ENCODE assay signal across 7 mouse cellular contexts in genomic region chr7:100520663-100521285, GRCm38 (mm10). TPM values are rescaled to one million over a fixed set of nuclear protein-coding genes. Genes with fewer than 3 reads are reported as not detected.
DNase-seq lines count a peak whose midpoint lies in the region; ATAC-seq and TF ChIP-seq lines count a peak whose summit lies in the region.

No protein-coding gene starts in this region.

- WGBS in hindbrain, embryonic 16.5 days = 24% methylated on average over 10 of the region's 10 CpGs
- 26% methylated on average over 10 of the region's 10 CpGs for WGBS in midbrain, embryonic 10.5 days

- no peaks in the 10 kb centered on the region for H3K9me3 ChIP-seq in hindbrain, embryonic 16.5 days (ENCODE audit: control insufficient read depth, low read length)
- no peaks in the 10 kb centered on the region for H3K9me3 ChIP-seq in midbrain, embryonic 10.5 days (replicated peaks)

- H3K36me3 ChIP-seq in hindbrain, embryonic 16.5 days (ENCODE audit: control insufficient read depth, insufficient read depth, low read length) = no peaks in the 10 kb centered on the region
- H3K36me3 ChIP-seq in midbrain, embryonic 10.5 days = no peaks in the 10 kb centered on the region

- no peak overlapping the region for H3K27ac ChIP-seq in hindbrain, embryonic 16.5 days (ENCODE audit: low read depth, low read length)
- no peak overlapping the region for H3K27ac ChIP-seq in left cerebral cortex, adult 2 months
- no peak overlapping the region for H3K27ac ChIP-seq in midbrain, embryonic 10.5 days (replicated peaks)

- no peaks in the 10 kb centered on the region for H3K4me1 ChIP-seq in hindbrain, embryonic 16.5 days (ENCODE audit: control insufficient read depth, insufficient read depth, low read depth, low read length)
- H3K4me1 ChIP-seq in midbrain, embryonic 10.5 days = no peaks in the 10 kb centered on the region; the same call in 1 of the 2 replicates

- intact Hi-C loops in left cerebral cortex, adult 2 months (cut with DNase I) = loop anchor here (1.0 to 2.0 kb wide), 3 partner anchors 116 to 344 kb away; no protein-coding TSS in a partner anchor

- no peak overlapping the region for H3K4me2 ChIP-seq in hindbrain, embryonic 16.5 days (ENCODE audit: low read length)

- no peaks in the 10 kb centered on the region for H3K27me3 ChIP-seq in hindbrain, embryonic 16.5 days (replicated peaks; ENCODE audit: control insufficient read depth, insufficient read depth, low read length)
- H3K27me3 ChIP-seq in midbrain, embryonic 10.5 days (ENCODE audit: low read depth, poor library complexity, severe bottlenecking) = no peaks in the 10 kb centered on the region

- H3K9ac ChIP-seq in hindbrain, embryonic 16.5 days (ENCODE audit: low read depth, low read length) = no peak overlapping the region

- ATAC-seq in hindbrain, embryonic 16.5 days = peak; percentile 86

- H3K4me3 ChIP-seq in hindbrain, embryonic 16.5 days (ENCODE audit: low read length) = no peak overlapping the region
- H3K4me3 ChIP-seq in left cerebral cortex, adult 2 months = no peak overlapping the region
- H3K4me3 ChIP-seq in midbrain, embryonic 10.5 days = 0 out of 2 replicates have a peak overlapping the region, but pooled peaks have one; percentile 14

- TF ChIP-seq CTCF in left cerebral cortex, adult 2 months (IDR thresholded peaks at IDR 0.05) = peak; percentile 98

- DNase-seq in NIH3T3 (ENCODE audit: low read depth) = peak; percentile 88
- peak; percentile 83 for DNase-seq in cerebellum, adult 8-10 months
- DNase-seq in frontal cortex, adult 2 months (ENCODE audit: extremely low spot score in 1 of 2, low spot score in 1 of 2) = peak; percentile 38 to 90
- peak; percentile 64 to 87 for DNase-seq in left cerebral cortex, adult 2 months (ENCODE audit: extremely low spot score in 1 of 2, low spot score in 2 of 2)
- DNase-seq in midbrain, embryonic 10.5 days (ENCODE audit: low spot score) = peak; percentile 85
- peak; percentile 68 for DNase-seq in skeletal muscle tissue, adult 2 months (ENCODE audit: low read depth, low spot score)

RNA-seq across cellular contexts. Expression of gene Dnajb13, which starts 6.0 kb away (rescaled TPM):
- 0.98 and 1.7 TPM in 2 replicates for polyA plus RNA-seq in frontal cortex, adult 2 months (2012; rRNA removed)
- 6.8 and 8.6 TPM in 2 replicates for polyA plus RNA-seq in hindbrain, embryonic 16.5 days (2015; fragmentation: Nextera tagmentation; extraction: Ambion mirVana)
- under 1 TPM; 0.28 to 0.50 TPM for total RNA-seq in left cerebral cortex, adult 2 months (2021)
- 0.42 and 0.81 TPM in 2 replicates for polyA plus RNA-seq in midbrain, embryonic 10.5 days (2016; fragmentation: Nextera tagmentation; extraction: Ambion mirVana)

RNA-seq across cellular contexts. Expression of gene Coa4, which starts 16.1 kb away (rescaled TPM):
- polyA plus RNA-seq in frontal cortex, adult 2 months (2012; rRNA removed) = 8.8 and 9.3 TPM in 2 replicates
- polyA plus RNA-seq in hindbrain, embryonic 16.5 days (2015; fragmentation: Nextera tagmentation; extraction: Ambion mirVana) = 14.1 and 17.3 TPM in 2 replicates
- total RNA-seq in left cerebral cortex, adult 2 months (2021) = 10 to 100 TPM in 1 of 2 experiments, 1 to 10 TPM in 1; 9.3 to 12.3 TPM
- polyA plus RNA-seq in midbrain, embryonic 10.5 days (2016; fragmentation: Nextera tagmentation; extraction: Ambion mirVana) = 22.0 and 22.8 TPM in 2 replicates

RNA-seq across cellular contexts. Expression of gene Ucp2, which starts 27.6 kb away (rescaled TPM):
- 39.8 and 53.5 TPM in 2 replicates for polyA plus RNA-seq in frontal cortex, adult 2 months (2012; rRNA removed)
- polyA plus RNA-seq in hindbrain, embryonic 16.5 days (2015; fragmentation: Nextera tagmentation; extraction: Ambion mirVana) = 85.7 and 88.9 TPM in 2 replicates
- 10 to 100 TPM; 69.0 to 79.3 TPM for total RNA-seq in left cerebral cortex, adult 2 months (2021)
- 81.4 and 93.1 TPM in 2 replicates for polyA plus RNA-seq in midbrain, embryonic 10.5 days (2016; fragmentation: Nextera tagmentation; extraction: Ambion mirVana)

RNA-seq across cellular contexts. Expression of gene Ucp3, which starts 48.0 kb away (rescaled TPM):
- polyA plus RNA-seq in frontal cortex, adult 2 months (2012; rRNA removed) = 3.4 and 3.8 TPM in 2 replicates
- 0.06 and 0.15 TPM in 2 replicates for polyA plus RNA-seq in hindbrain, embryonic 16.5 days (2015; fragmentation: Nextera tagmentation; extraction: Ambion mirVana)
- total RNA-seq in left cerebral cortex, adult 2 months (2021) = 1 to 10 TPM; 2.9 TPM
- polyA plus RNA-seq in midbrain, embryonic 10.5 days (2016; fragmentation: Nextera tagmentation; extraction: Ambion mirVana) = not detected in 2 replicates
